Mouse (Mus musculus) urinary bladder, postnatal 10 days (tissue): ENCODE results near the gene Itga8.

Experiments
- DNase-seq: peaks from one replicate; pipeline ENCODE4 v3.0.0; 2022; ENCODE audit warnings: low spot score

Gene Itga8

DNA sequence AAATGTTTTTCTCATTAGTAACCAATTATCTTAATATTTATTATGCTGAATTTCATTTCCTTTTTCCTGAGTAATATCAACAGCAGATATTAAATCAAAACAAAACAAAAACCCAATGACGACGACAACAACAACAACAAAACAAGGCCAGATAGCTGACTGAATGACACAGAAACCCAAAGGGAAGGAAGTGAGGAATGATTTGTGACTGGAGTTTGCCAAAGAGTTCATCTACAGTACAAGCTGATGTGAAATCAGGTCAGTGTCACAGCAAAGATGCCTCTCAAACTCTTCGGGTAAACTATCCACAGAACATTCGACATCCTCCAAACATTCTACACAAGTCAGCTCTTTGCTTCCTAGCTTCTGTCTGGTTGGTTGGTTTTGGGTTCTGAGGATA is 104.0 kb downstream of the Itga8 start:
- no peak for DNase-seq

DNA sequence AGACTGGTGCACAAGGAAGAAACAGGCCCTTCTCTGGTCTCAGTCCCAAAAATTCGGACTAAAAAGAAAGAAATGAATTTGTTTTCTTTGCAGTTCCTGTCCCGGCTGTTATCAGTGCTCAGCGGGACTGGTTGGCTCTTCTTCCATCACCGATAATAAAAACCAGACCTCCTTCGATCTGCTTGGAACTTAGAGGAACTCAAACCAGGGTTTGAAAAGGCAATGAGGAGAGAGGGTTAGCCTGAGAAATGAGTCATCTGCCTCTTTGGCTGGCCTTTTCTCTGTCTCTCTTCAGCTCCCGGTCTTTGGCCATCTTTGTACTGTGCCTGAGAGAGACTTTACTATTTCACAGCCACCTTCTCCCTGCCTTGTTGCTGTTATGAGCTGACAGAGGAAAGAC is 112.7 kb downstream of the Itga8 start:
- no peak for DNase-seq

DNA sequence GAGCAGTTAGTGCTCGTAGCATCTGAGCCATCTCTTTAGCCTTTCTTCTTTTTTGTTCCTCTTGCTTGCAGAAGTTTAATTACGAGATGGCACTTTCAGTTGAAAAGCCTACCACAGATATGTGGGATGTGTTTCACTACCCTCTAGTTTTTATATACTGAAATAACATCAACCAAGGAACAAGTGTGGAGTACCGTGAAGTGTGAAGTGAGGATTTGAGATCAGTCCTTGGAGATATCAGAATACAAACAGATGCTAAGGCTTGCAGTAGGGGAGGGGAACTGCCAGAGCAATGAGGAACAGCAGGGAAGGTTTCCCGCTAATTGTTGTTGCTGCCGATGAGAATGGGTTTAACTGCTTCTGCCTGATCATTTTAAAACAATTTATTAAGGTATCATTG is 114.1 kb downstream of the Itga8 start:
- DNase-seq: no peak

DNA sequence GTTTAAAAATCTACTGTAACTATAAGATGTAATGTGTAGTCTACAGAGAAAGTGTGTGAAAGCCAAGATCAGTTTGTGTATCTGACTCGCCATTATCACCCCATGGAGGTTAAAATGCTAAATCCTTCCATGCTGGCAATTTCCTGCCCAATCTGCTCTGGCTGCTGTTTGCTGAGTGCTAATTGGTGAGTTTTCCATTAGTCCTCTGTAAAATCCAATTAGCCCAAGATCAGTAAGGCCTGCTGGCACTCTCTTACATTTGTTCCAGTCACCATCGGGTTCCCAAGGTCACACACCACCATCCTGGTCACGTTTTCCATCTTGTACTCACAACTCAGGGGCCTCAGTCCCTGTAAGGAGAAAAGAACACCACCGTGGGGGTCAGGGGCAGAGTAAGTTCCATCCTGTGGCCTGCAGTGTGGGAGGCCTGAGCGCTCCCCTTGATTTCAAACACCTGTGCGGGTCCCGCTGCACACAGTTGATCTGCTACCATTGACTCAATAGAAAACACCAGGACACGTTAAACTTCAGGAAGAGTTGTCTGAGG is 119.2 kb downstream of the Itga8 start:
- no peak for DNase-seq

DNA sequence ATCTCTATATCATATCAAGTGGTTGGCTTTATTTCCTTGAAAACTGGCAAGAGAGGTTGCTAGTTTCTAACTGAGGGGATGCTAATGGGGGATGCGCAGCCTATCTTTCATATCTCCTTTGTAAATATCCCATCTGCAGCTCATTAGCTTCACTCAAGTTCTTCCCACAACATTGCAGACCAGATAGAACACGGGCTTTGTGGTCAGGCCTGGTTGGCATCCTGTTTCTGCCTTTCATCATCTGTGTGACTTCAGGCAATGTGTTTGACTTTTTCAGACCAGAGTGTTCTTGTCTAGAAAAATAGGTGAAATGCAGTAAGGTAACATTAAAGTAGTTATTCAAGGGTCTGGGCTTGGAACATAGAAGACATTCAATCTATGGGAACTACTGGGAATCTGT is 121.1 kb downstream of the Itga8 start:
- no peak for DNase-seq

DNA sequence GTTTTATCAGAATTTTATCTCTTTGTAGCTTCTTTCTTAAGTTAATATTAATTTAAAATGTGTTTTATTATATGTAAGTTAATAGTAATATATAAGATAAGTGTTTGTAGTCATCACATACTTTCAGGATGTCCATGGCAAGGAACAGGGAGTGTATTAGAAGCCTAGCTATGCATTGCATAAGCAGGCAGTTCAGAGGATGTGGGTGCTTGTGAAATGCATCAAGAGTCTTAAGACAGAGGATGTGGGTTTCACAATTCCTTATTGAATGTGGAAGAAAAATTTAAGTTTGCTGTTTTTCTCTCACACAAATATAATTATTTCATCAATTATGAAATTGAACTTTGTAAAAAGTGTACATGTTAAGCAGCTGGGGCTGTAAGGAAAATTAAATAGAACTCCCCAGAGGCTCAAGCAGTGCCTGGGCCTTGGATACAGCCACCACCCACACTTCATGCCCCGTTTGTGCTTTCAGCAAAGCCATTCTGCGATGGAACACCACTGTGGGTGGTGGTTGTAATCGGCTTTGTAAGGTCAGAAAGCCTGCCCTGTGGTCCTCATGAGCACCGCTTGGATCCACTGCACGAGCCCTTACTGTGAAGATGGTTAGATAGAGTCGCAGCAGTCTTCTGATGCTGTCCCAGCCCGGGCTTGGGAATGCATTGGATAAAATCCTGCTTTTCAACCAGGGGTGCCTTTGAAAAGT is 126.8 kb downstream of the Itga8 start:
- DNase-seq: no peak

DNA sequence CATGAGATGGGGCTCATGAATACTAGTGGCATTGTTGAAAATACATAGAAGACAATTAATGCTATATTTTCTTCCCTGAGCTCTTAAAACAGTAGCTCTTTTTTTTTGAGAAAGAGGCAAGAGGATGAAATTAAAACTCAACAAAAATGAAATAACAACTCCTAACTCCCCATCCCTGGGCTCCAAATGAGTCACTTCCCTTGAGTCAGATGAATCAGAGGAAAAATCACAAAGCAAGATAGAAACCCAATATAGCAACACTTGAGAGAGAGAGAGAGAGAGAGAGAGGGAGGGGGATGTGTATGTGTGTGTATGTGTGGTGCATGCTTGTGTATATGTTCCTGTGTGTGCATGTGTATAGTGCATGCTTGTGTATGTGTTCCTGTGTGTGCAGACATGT is 131.5 kb downstream of the Itga8 start:
- DNase-seq: no peak

DNA sequence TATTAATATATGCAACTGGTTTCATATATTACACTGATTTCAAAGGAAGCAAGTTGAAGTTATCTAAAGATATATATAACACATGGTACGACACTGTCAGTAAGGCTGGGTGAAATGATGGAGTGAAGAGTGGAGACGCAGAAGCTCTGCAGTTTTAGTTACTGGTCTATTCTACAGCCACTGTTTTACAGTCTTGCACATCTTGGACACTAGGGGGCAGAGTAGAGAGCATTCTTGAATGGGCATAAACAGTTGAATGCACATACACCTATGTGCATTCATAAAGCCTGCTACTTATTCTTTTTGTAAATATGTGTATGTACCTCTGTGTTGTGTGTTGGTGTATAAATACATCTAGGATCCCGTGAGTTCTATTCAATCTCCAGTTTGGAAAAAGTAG is 141.2 kb downstream of the Itga8 start:
- no peak for DNase-seq

DNA sequence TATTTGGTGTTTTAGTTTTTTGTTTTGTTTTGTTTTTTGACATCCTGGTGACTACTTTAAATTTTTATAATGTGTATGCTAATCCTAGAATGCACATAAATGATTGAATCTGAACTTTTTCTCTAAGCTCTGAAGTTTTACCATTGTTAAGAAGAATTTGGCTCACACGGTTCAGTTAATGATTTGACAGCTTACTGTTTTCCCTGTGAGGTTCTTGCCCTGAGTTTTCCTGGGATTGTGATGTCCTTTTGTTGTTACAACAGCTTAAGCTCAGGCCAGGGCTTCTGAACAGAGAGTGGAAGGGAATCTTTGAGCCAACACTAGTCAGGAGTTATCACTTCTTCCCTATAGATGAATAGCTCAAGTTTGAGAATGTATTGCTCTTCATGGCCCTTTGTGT is 144.7 kb downstream of the Itga8 start:
- no peak for DNase-seq

DNA sequence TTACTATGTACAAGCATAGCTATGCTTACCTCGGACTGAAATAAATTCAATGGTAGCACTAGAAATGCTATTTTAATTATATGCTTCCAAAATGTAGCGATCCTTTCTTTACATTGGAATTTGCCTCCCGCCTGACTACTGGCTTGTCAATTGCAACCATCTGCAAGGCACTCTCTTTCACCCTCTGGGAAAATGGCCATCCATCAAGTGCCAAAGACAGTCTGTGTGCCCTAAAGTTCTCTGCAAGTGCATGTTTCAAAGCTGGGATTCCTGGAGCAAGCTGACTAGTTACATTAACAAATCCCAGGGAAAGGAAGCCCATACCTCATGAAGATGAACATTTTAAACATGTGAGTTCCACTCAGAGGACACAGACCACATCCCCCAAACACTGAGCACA is 145.3 kb downstream of the Itga8 start:
- DNase-seq: no peak

DNA sequence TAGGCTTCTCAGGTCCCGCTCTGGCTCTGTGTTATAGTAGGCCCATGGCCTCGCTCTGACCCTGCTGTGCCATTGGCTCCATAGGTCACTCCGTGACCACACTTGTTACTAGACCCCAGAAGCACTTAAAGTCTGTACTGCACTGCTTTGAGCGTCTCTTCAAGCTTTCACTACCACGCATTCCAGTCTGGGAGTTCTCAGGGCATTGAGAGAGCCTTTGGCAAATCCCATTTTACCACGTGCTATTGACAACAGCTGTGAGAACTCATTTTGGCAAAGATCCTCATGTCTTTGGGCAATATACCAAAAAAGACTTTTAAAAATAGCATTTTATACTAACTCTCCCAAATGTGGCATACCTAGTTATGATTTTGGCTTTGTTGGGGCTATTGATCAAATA is 147.0 kb downstream of the Itga8 start:
- no peak for DNase-seq

DNA sequence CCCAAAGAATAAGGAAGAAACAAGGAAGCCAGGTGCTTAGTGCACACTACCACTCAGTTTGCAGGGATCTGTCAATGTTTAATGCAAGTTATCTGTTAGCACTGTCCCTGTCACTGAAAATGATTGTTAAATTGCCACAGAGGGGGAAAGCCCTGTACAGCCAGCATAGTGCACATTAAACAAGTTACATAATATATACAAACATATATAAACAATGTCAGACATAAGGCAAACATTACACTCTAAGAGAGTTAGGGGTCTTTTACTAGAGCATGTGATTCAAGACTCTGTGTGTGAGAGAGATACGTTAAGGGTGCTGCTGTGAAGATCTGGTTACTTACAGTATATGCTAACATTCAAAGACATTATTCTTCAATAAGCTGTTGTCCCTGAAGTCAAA is 148.2 kb downstream of the Itga8 start:
- DNase-seq: no peak

DNA sequence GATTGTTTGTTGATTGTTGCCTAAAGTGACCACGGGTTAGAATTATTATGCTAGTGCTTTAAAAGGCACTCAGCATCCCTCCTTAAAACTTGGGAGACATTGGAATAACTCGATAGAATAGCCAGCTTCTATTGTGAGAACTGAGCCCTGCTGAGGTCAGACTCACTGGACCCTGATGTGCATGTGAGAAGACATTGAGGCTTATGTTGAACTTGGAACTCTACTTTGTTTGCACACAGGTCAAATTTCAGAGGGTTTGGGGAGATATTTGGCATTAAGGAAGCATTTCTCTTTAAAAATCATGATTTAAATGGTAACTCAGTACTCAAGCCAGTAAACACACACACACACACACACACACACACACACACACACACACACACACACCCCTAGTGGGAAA is 153.8 kb downstream of the Itga8 start:
- DNase-seq: no peak

DNA sequence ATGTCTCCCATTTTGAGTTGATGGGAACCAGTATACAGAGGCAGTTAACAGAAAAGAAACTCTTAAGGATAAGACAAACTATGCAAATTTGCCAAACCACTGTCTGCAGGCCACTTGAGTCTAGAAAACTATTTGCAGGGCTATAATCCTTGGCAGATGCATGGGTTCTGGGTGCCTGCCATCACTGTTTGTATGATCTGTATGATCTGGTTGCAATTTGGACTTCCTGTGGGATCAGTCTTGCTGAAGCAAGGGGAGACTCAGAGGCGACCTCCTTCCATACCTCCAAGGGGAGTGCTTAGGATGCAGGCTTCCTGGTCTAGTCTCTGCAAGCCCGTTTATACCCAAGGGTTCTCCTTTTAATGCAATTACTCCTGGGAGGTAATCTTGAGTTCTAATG is 155.1 kb downstream of the Itga8 start:
- DNase-seq: no peak

DNA sequence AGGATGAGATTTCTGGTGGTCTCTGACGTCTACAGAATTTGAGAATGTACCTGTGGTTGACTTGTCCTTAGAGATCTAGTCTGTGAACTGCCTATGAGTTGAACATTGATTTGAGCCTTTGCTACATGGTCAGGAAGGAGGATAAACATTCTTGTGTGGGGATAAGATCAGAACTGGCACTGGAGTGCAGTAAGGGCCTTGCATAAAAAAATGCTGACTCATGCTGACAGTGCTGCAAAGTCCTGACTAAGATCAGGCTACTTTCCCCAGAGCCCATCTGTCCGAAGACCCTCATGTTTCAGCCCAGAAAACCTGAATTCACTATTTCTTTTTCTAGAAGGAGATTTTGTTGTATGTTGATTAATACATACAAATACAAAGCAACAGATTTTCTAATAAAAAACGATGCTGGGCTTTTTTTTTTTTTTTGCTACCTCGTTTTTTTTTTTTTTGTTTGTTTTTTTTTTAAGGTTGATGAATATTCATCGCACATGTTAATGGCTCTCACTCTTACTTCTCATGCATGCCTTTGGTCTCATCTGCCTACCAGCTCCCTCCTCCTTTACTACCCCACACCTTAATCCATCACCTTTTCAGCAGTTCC is 162.9 kb downstream of the Itga8 start:
- no peak for DNase-seq

DNA sequence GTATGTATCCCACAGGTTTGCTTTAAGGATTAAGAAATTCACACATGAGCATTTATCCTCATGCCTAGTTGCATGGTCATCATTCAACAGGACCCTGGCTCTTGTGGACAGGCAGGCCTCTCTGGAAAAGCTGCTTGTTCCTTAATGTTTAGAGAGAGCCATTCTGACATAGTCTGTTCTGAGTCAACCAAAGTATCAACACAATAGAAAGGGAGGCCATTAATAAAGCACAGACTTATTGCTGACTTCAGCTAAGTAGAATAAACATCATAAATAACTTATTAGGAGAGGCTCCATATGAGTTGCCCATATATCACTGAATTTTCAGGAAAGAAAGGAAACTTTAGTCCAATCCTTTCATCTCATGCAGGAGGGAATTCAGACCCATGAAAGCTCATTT is 175.1 kb downstream of the Itga8 start:
- no peak for DNase-seq

DNA sequence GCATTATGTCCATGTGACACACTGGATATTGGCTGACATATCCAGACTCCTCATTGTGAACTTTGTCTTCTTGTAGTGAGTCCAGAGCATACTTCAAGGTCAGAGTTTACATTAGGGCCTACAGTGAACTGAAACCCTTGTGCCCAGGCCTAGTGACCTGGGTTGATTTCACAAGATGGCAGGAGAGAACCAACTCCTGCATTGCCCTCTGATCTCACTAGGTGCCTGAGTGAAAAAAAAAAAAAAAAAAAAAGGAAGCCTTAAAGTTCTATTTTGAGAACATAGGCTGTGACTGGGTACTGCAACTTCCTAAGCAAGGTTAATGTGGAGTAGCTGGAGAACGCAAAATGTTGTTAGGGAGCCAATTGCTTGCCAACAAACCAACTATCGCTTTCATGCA is 186.2 kb downstream of the Itga8 start:
- no peak for DNase-seq

DNA sequence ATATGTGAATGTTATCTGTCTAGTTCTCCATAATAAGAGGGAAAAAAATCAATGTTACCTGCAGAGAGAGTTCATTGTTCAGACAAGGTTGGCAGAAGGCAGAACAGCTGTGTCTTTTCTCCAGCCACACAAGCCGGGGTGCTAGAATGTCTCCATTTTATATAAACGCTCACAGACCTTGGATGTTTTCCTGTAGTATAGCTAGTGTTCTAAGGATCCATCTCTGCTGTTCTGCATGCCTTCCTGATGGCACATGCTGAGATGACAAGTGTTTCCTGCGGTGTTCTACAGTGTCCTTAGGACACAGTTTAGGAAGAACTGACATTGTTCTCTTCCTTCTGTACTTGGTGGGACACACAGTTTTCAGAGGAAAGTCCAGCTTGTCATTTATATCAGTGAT is 192.4 kb downstream of the Itga8 start:
- no peak for DNase-seq

DNA sequence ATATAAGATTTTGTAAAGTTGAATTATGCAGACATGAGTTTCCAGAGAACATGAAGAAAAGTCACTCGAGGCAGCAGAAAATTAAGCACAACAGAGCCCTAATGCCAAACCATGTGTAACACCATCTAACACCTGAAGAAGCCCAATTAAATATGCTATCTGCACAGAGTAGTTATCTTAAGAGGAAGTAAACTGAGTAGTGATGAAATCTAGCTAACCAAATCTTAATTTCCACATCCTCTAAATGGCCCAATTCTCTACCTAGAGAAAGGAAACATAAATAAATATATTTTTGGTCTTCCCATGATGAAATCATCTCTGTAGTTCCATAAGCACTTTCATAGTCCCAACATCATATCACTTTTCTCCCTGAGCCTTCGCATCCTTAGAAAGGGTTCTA is 193.4 kb downstream of the Itga8 start:
- no peak for DNase-seq

DNA sequence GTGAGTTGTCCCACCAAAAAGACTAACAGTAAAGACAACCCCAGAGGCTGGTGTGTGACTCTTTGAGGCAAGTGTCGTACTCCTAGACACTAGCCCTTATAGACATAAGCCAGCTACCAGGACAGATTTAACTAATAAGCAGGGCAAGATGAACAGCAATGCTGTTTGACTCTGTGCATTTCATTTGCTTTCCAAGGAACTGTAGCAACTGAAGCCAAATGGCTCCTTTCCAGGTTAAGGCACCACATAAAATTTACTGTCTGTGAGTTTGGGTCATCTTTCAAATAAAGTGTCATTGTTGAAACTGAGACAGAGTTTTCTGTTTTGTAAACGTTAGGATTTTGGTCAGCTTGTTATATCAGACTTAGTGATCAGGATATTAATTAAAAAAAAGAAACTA is 194.5 kb downstream of the Itga8 start:
- DNase-seq: no peak

DNA sequence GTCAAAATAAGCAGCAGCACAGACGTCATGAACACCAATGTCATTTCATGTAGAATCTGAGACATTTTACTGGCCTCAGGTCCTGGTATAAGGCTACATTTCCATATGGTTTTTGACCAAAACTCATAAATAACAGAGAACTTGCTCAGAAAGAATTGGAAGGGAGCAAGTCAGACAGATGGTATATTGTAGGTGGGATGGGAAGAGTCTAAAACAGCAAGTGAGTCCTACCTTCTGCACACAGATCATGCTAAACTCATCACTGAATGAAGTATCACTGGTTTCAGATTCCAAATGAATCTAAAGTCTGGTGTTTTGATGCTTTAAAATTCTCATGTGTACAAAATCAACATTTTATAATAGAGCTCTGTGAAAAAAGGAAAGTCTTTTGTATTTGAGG is 198.5 kb downstream of the Itga8 start:
- no peak for DNase-seq

DNA sequence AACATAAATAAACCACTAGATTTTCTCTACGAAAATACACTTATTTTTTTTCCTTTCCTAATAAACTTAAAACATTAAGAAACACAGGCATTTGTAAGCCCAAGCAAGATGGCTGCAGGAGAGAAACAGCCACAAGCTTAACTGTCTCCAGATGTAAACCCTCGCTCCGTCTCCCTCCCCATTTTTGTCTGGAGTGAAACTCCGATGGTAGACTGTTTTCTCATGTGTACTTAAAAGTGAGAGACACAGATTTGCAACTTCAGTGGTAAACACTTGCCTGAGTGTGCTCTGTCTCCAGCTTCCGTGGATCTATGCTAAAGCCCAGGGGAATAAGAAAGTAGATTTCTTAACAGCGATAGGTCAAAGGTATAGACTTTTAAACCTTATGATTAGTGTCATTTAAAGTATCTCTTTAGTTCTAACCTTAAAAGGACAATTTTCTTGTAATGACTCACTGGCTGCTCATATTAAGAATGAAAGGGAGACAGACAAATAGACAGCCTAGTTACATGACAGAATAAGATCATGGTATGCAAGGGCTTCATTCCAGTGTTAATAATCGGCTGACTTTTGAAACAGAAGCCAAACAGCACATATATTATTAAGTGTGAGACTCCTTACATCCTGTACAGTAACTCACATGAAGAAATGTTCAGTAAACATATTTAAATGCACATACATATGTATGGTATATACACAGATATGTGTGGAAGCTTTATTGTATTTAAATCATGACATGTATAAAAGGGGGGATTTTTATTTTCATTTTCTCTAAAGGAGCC is 209.3 kb downstream of the Itga8 start:
- DNase-seq: no peak

DNA sequence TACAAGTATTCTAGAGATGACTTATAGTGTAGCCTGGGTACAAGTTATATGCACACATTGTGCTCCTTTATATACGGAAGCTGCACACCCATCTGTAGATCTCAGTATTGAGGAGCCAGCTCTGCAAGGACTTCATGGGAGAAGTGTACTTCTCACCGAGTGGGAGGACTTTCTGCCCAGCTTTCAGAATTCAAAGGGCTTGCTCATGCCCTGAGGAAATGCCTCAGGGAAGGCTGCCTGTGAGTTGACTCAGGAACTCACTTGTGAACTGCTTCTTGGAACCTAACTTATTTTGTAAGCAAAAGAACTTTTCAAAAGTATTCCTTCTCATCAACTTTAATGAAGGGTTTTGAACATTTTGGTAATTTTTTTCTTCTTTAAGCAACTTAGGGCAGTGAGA is 210.7 kb downstream of the Itga8 start:
- no peak for DNase-seq
